In the genomic region with DNA sequence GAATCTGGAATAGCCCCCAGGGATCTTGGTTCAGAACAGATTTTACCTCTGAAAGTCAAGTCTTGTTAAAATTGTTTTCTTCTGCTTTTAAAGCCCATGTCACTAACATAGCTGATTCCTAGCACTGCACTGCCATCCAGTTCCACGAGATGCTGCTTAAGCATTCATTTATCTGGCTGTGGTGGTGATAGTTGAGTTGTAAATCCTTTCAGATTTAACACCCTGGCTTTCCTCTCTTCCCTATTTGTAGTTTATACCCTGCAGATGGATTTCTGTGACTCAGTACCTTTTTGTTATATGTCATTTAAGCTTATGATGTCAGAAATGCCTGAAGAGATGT, we compare ENCODE assay signal across 16 mouse cellular contexts. TPM values are rescaled to one million over a fixed set of nuclear protein-coding genes. Genes with fewer than 3 reads are reported as not detected.
A peak's percentile ranks its signal among the peaks of the same experiment; 100 is the strongest.
DNase-seq lines count a peak whose midpoint lies in the region; ATAC-seq and TF ChIP-seq lines count a peak whose summit lies in the region.
"Had no signal": no experiment of that assay in that cellular context is flagged by ENCODE, and none has a peak within 500 bp of the region (broad histone marks: within the 10 kb centered on the region; RNA-seq: fewer than 3 reads in every experiment).

No protein-coding gene starts in this region.

- H3K4me1 ChIP-seq in hindbrain, embryonic 14.5 days (replicated peaks; ENCODE audit: control insufficient read depth, insufficient read depth, low read length), result 0 out of 2 replicates have a peak, but pooled peaks cover 4% of the 10 kb centered on the region
- H3K4me1 ChIP-seq in hindbrain, embryonic 11.5 days (replicated peaks; ENCODE audit: control insufficient read depth, insufficient read depth, low read length), result no peaks in the 10 kb centered on the region
- H3K4me1 ChIP-seq in lung, embryonic 14.5 days (ENCODE audit: insufficient read depth), result 0 out of 2 replicates have a peak, but pooled peaks cover 3% of the 10 kb centered on the region
- H3K4me1 ChIP-seq in lung, adult 2 months (ENCODE audit: control insufficient read depth, insufficient read depth, low read length), result peaks cover 5% of the 10 kb centered on the region; the same call in 1 of the 2 replicates
- peaks cover 8% of the 10 kb centered on the region for H3K4me1 ChIP-seq in forebrain, embryonic 16.5 days (replicated peaks; ENCODE audit: control insufficient read depth, insufficient read depth, low read length)
- peaks cover 3% of the 10 kb centered on the region; the same call in 1 of the 2 replicates for H3K4me1 ChIP-seq in intestine, embryonic 16.5 days (ENCODE audit: control insufficient read depth, insufficient read depth, low read length)
- no peaks in the 10 kb centered on the region for H3K4me1 ChIP-seq in embryonic facial prominence, embryonic 10.5 days

- no peak overlapping the region for H3K4me3 ChIP-seq in hindbrain, embryonic 14.5 days (replicated peaks; ENCODE audit: low read length)
- H3K4me3 ChIP-seq in hindbrain, embryonic 11.5 days (ENCODE audit: low read depth, low read length), result no peak overlapping the region
- no peak overlapping the region for H3K4me3 ChIP-seq in lung, embryonic 14.5 days (ENCODE audit: low read depth, low read length)
- H3K4me3 ChIP-seq in lung, adult 2 months (replicated peaks; ENCODE audit: extremely low read depth, low read depth, low read length), result no peak overlapping the region
- no peak overlapping the region for H3K4me3 ChIP-seq in forebrain, embryonic 16.5 days (replicated peaks; ENCODE audit: low read length)
- H3K4me3 ChIP-seq in intestine, embryonic 16.5 days (ENCODE audit: low read length), result no peak overlapping the region
- H3K4me3 ChIP-seq in embryonic facial prominence, embryonic 10.5 days, result no peak overlapping the region
- H3K4me3 ChIP-seq: heart, embryonic 15.5 days; limb, embryonic 15.5 days; liver, embryonic 15.5 days; neural tube, embryonic 15.5 days had no signal

- H3K9me3 ChIP-seq in hindbrain, embryonic 14.5 days (ENCODE audit: control insufficient read depth, low read length), result no peaks in the 10 kb centered on the region
- no peaks in the 10 kb centered on the region for H3K9me3 ChIP-seq in hindbrain, embryonic 11.5 days (ENCODE audit: control insufficient read depth, low read length)
- no peaks in the 10 kb centered on the region for H3K9me3 ChIP-seq in lung, embryonic 14.5 days (ENCODE audit: low read depth, low read length)
- no peaks in the 10 kb centered on the region for H3K9me3 ChIP-seq in forebrain, embryonic 16.5 days (ENCODE audit: control insufficient read depth, low read length)
- no peaks in the 10 kb centered on the region for H3K9me3 ChIP-seq in intestine, embryonic 16.5 days (ENCODE audit: control insufficient read depth, low read length)
- no peaks in the 10 kb centered on the region for H3K9me3 ChIP-seq in embryonic facial prominence, embryonic 10.5 days
- H3K9me3 ChIP-seq: heart, embryonic 15.5 days; limb, embryonic 15.5 days; liver, embryonic 15.5 days; neural tube, embryonic 15.5 days had no signal

- H3K27me3 ChIP-seq in hindbrain, embryonic 14.5 days (ENCODE audit: control insufficient read depth, insufficient read depth, low read length), result no peaks in the 10 kb centered on the region
- no peaks in the 10 kb centered on the region for H3K27me3 ChIP-seq in hindbrain, embryonic 11.5 days (ENCODE audit: control insufficient read depth, insufficient read depth, low read length)
- no peaks in the 10 kb centered on the region for H3K27me3 ChIP-seq in lung, embryonic 14.5 days (ENCODE audit: insufficient read depth, low read length)
- no peaks in the 10 kb centered on the region for H3K27me3 ChIP-seq in forebrain, embryonic 16.5 days (replicated peaks; ENCODE audit: control insufficient read depth, insufficient read depth, low read length)
- H3K27me3 ChIP-seq in intestine, embryonic 16.5 days (replicated peaks; ENCODE audit: control insufficient read depth, insufficient read depth, low read length), result no peaks in the 10 kb centered on the region
- no peaks in the 10 kb centered on the region for H3K27me3 ChIP-seq in embryonic facial prominence, embryonic 10.5 days (replicated peaks; ENCODE audit: low read depth, poor library complexity, severe bottlenecking)
- H3K27me3 ChIP-seq: heart, embryonic 15.5 days; limb, embryonic 15.5 days; liver, embryonic 15.5 days; neural tube, embryonic 15.5 days; Patski had no signal

- H3K9ac ChIP-seq in hindbrain, embryonic 14.5 days, result no peak overlapping the region
- H3K9ac ChIP-seq in hindbrain, embryonic 11.5 days (ENCODE audit: low read depth, low read length), result no peak overlapping the region
- no peak overlapping the region for H3K9ac ChIP-seq in lung, embryonic 14.5 days
- H3K9ac ChIP-seq in forebrain, embryonic 16.5 days (replicated peaks; ENCODE audit: low read depth, low read length), result no peak overlapping the region
- no peak overlapping the region for H3K9ac ChIP-seq in intestine, embryonic 16.5 days (ENCODE audit: low read depth, low read length)
- H3K9ac ChIP-seq: heart, embryonic 15.5 days; limb, embryonic 15.5 days; liver, embryonic 15.5 days; neural tube, embryonic 15.5 days had no signal

- H3K27ac ChIP-seq in hindbrain, embryonic 14.5 days, result 0 out of 2 replicates have a peak overlapping the region, but pooled peaks have one; percentile 9
- H3K27ac ChIP-seq in hindbrain, embryonic 11.5 days (ENCODE audit: low read depth, low read length), result no peak overlapping the region
- H3K27ac ChIP-seq in lung, embryonic 14.5 days (ENCODE audit: low read depth), result peak overlapping the region; percentile 73; the same call in 1 of the 2 replicates
- H3K27ac ChIP-seq in forebrain, embryonic 16.5 days (ENCODE audit: low read length), result peak overlapping the region; percentile 49; the same call in 1 of the 2 replicates
- peak overlapping the region; percentile 16; the same call in 1 of the 2 replicates for H3K27ac ChIP-seq in intestine, embryonic 16.5 days (ENCODE audit: low read length)
- no peak overlapping the region for H3K27ac ChIP-seq in embryonic facial prominence, embryonic 10.5 days (replicated peaks)
- H3K27ac ChIP-seq: heart, embryonic 15.5 days; limb, embryonic 15.5 days; liver, embryonic 15.5 days; neural tube, embryonic 15.5 days had no signal

- ATAC-seq in hindbrain, embryonic 14.5 days (ENCODE audit: low FRiP score), result no peak
- ATAC-seq in hindbrain, embryonic 11.5 days (ENCODE audit: low FRiP score), result no peak
- ATAC-seq in lung, embryonic 14.5 days (ENCODE audit: insufficient read depth), result no peak
- ATAC-seq in forebrain, embryonic 16.5 days, result no peak; the same call in 1 of the 2 replicates
- no peak; the same call in 1 of the 2 replicates for ATAC-seq in intestine, embryonic 16.5 days
- ATAC-seq: Patski had no signal

- no peak overlapping the region for H3K4me2 ChIP-seq in hindbrain, embryonic 14.5 days (replicated peaks)
- no peak overlapping the region for H3K4me2 ChIP-seq in hindbrain, embryonic 11.5 days (replicated peaks; ENCODE audit: low read depth, low read length)
- H3K4me2 ChIP-seq in lung, embryonic 14.5 days, result no peak overlapping the region
- no peak overlapping the region for H3K4me2 ChIP-seq in forebrain, embryonic 16.5 days (ENCODE audit: low read length)
- H3K4me2 ChIP-seq in intestine, embryonic 16.5 days (ENCODE audit: low read depth, low read length), result no peak overlapping the region
- H3K4me2 ChIP-seq: heart, embryonic 15.5 days; limb, embryonic 15.5 days; liver, embryonic 15.5 days; neural tube, embryonic 15.5 days had no signal

- H3K36me3 ChIP-seq in hindbrain, embryonic 14.5 days (replicated peaks; ENCODE audit: control insufficient read depth, insufficient read depth), result peaks cover 11% of the 10 kb centered on the region; the same call in 1 of the 2 replicates
- H3K36me3 ChIP-seq in hindbrain, embryonic 11.5 days (ENCODE audit: control insufficient read depth, insufficient read depth, low read length), result no peaks in the 10 kb centered on the region
- H3K36me3 ChIP-seq in lung, embryonic 14.5 days (ENCODE audit: insufficient read depth), result peaks cover 6% of the 10 kb centered on the region; the same call in 1 of the 2 replicates
- no peaks in the 10 kb centered on the region for H3K36me3 ChIP-seq in forebrain, embryonic 16.5 days (ENCODE audit: control insufficient read depth, insufficient read depth)
- no peaks in the 10 kb centered on the region; the same call in 1 of the 2 replicates for H3K36me3 ChIP-seq in intestine, embryonic 16.5 days (ENCODE audit: control insufficient read depth, insufficient read depth, low read length)
- H3K36me3 ChIP-seq in embryonic facial prominence, embryonic 10.5 days (replicated peaks), result peaks cover 38% of the 10 kb centered on the region
- H3K36me3 ChIP-seq: liver, embryonic 15.5 days had no signal

- no peak for TF ChIP-seq POLR2A in lung, adult 2 months (IDR thresholded peaks at IDR 0.05; ENCODE audit: borderline replicate concordance, extremely low read depth, low read depth, low read length)

- TF ChIP-seq CTCF in lung, embryonic 14.5 days (IDR thresholded peaks at IDR 0.05; ENCODE audit: low read depth), result no peak
- TF ChIP-seq CTCF in lung, adult 2 months (IDR thresholded peaks at IDR 0.05; ENCODE audit: insufficient read depth, low read length), result no peak

- DNase-seq in hindbrain, embryonic 14.5 days (ENCODE audit: low spot score), result no peak
- DNase-seq in hindbrain, embryonic 11.5 days (ENCODE audit: low spot score), result no peak
- no peak for DNase-seq in lung, embryonic 14.5 days
- DNase-seq in lung, adult 2 months, result no peak
- DNase-seq in thymus, postnatal 0 days (ENCODE audit: low spot score), result no peak
- DNase-seq in embryonic facial prominence, embryonic 10.5 days (ENCODE audit: low spot score), result no peak
- DNase-seq: adrenal gland, adult 8-10 months; kidney, adult 9 months; thymus, adult 2 months had no signal

- 85% methylated on average over 1 of the region's 1 CpGs for WGBS in hindbrain, embryonic 14.5 days
- WGBS in hindbrain, embryonic 11.5 days, result 97% methylated on average over 1 of the region's 1 CpGs
- 66% methylated on average over 1 of the region's 1 CpGs for WGBS in lung, embryonic 14.5 days
- 58% methylated on average over 1 of the region's 1 CpGs for WGBS in lung, adult 2 months
- 48% methylated on average over 1 of the region's 1 CpGs for WGBS in forebrain, embryonic 16.5 days
- 42% methylated on average over 1 of the region's 1 CpGs for WGBS in intestine, embryonic 16.5 days
- WGBS in embryonic facial prominence, embryonic 10.5 days, result 79% methylated on average over 1 of the region's 1 CpGs

RNA-seq across cellular contexts. Expression of a gene that starts 22.8 kb away (rescaled TPM):
- 54.9 and 62.9 TPM in 2 replicates for polyA plus RNA-seq in hindbrain, embryonic 14.5 days (2014; fragmentation: Nextera tagmentation; extraction: Ambion mirVana)
- 43.2 and 43.4 TPM in 2 replicates for polyA plus RNA-seq in hindbrain, embryonic 11.5 days (2014; fragmentation: Nextera tagmentation; extraction: Ambion mirVana)
- polyA plus RNA-seq in lung, embryonic 14.5 days (2014; fragmentation: Nextera tagmentation; extraction: Ambion mirVana), result 46.9 and 47.3 TPM in 2 replicates
- polyA plus RNA-seq in lung, adult 2 months (2012; rRNA removed), result 7.7 and 10.2 TPM in 2 replicates
- 60.4 and 64.0 TPM in 2 replicates for polyA plus RNA-seq in forebrain, embryonic 16.5 days (2015; fragmentation: Nextera tagmentation; extraction: Ambion mirVana)
- polyA plus RNA-seq in intestine, embryonic 16.5 days (2015; fragmentation: Nextera tagmentation; extraction: Ambion mirVana), result 30.7 and 32.9 TPM in 2 replicates
- 41.5 and 45.2 TPM in 2 replicates for polyA plus RNA-seq in thymus, postnatal 0 days (2015; fragmentation: Nextera tagmentation; extraction: Ambion mirVana)
- 50.6 and 53.3 TPM in 2 replicates for polyA plus RNA-seq in embryonic facial prominence, embryonic 10.5 days (2016; fragmentation: Nextera tagmentation; extraction: Ambion mirVana)

Comparison
In these comparisons a context has a peak if more than half of its experiments do, and no peak if none do; other contexts are left out.
1. H3K27ac ChIP-seq: peak in hindbrain, embryonic 14.5 days (single experiment), lung, embryonic 14.5 days (single experiment), forebrain, embryonic 16.5 days (single experiment) and intestine, embryonic 16.5 days (single experiment); none in hindbrain, embryonic 11.5 days (single experiment) and embryonic facial prominence, embryonic 10.5 days (single experiment).